Mouse (Mus musculus) MEL (cell line): ENCODE data around the gene Amhr2. TPM values are rescaled to one million over a fixed set of nuclear protein-coding genes. Genes with fewer than 3 reads are reported as not detected.
A peak's percentile ranks its signal among the peaks of the same experiment; 100 is the strongest.

Source experiments
- DNase-seq: peaks from one replicate; pipeline ENCODE4 v3.0.0; 2011; ENCODE audit warnings: low read depth, low spot score
- H3K27ac ChIP-seq: 2 replicates; pipeline ENCODE4 v1.5.1; 2012; ENCODE audit warnings: low read depth, mild to moderate bottlenecking, control low read depth, low read length, moderate library complexity; ENCODE audit not compliant: control insufficient read depth
- H3K27me3 ChIP-seq, 2 experiments: fragments of 150-350 bp in 1 of 2; sonication (generic) in 1 of 2; 2 replicates each; pipeline ENCODE4 v1.6.1; 2012; ENCODE audit warnings: low read length in 2 of 2, mild to moderate bottlenecking in 2 of 2, improper control_type of control experiment in 1 of 2, moderate library complexity in 1 of 2; ENCODE audit not compliant: insufficient read depth in 2 of 2, control insufficient read depth in 1 of 2
- H3K36me3 ChIP-seq, 2 experiments: 2 replicates each; pipeline ENCODE4 v1.6.1; 2012 to 2014; ENCODE audit warnings: low read length in 2 of 2, improper control_type of control experiment in 1 of 2, inconsistent platforms in 1 of 2, mild to moderate bottlenecking in 1 of 2; ENCODE audit not compliant: insufficient read depth in 2 of 2, control insufficient read depth in 1 of 2
- H3K4me1 ChIP-seq, 2 experiments: fragments of 150-350 bp in 1 of 2; sonication (generic) in 1 of 2; 2 replicates each; pipeline ENCODE4 v1.6.1; 2012; ENCODE audit warnings: low read length in 2 of 2, improper control_type of control experiment in 1 of 2, mild to moderate bottlenecking in 1 of 2; ENCODE audit not compliant: insufficient read depth in 2 of 2, control insufficient read depth in 1 of 2
- H3K4me3 ChIP-seq, 2 experiments: fragments of 150-350 bp in 1 of 2; sonication (generic) in 1 of 2; 2 replicates each; pipeline ENCODE4 v1.5.1; 2012; ENCODE audit warnings: low read depth in 2 of 2, low read length in 2 of 2, mild to moderate bottlenecking in 2 of 2, moderate library complexity in 2 of 2, control low read depth in 1 of 2, improper control_type of control experiment in 1 of 2; ENCODE audit not compliant: control insufficient read depth in 1 of 2, insufficient read depth in 1 of 2
- H3K79me2 ChIP-seq: 2 replicates; pipeline ENCODE4 v1.6.1; 2012; ENCODE audit warnings: mild to moderate bottlenecking, low read length, moderate library complexity; ENCODE audit not compliant: control insufficient read depth, poor library complexity, insufficient read depth
- H3K9ac ChIP-seq: 2 replicates; pipeline ENCODE4 v1.6.1; 2012; ENCODE audit warnings: low read depth, mild to moderate bottlenecking, control low read depth, low read length, moderate library complexity; ENCODE audit not compliant: control insufficient read depth, poor library complexity, severe bottlenecking
- H3K9me3 ChIP-seq: fragments of 150-350 bp; sonication (generic); replicated peaks from 2 replicates; pipeline ENCODE4 v1.6.1; 2012; ENCODE audit warnings: mild to moderate bottlenecking, low read length, improper control_type of control experiment, moderate library complexity; ENCODE audit not compliant: insufficient read depth
- BHLHE40 ChIP-seq: IDR thresholded peaks from 2 replicates; pipeline ENCODE4 v1.6.1; 2012; ENCODE audit warnings: low read depth, mild to moderate bottlenecking, inconsistent platforms, low read length, improper control_type of control experiment, borderline replicate concordance
- CHD1 ChIP-seq: IDR thresholded peaks from 2 replicates; pipeline ENCODE4 v1.6.1; 2012; ENCODE audit warnings: low read depth, mild to moderate bottlenecking, inconsistent platforms, low read length, improper control_type of control experiment
- CHD2 ChIP-seq: IDR thresholded peaks from 2 replicates; pipeline ENCODE4 v1.6.1; 2011; ENCODE audit warnings: low read length, improper control_type of control experiment
- CTCF ChIP-seq, 3 experiments: IDR thresholded peaks in 2 of 3; conservative IDR thresholded peaks in 1 of 3; 2 replicates each; pipeline ENCODE4 v1.5.1; 2011 to 2012; ENCODE audit warnings: low read length in 3 of 3, low read depth in 2 of 3, mild to moderate bottlenecking in 2 of 3, improper control_type of control experiment in 1 of 3, inconsistent platforms in 1 of 3, mixed read lengths in 1 of 3, moderate library complexity in 1 of 3; ENCODE audit not compliant: control insufficient read depth in 1 of 3, insufficient read depth in 1 of 3, poor library complexity in 1 of 3, severe bottlenecking in 1 of 3
- E2F4 ChIP-seq: IDR thresholded peaks from 2 replicates; pipeline ENCODE4 v1.6.1; 2011; ENCODE audit warnings: low read depth, low read length, improper control_type of control experiment, borderline replicate concordance
- ELF1 ChIP-seq: IDR thresholded peaks from 2 replicates; pipeline ENCODE4 v1.6.1; 2014; ENCODE audit warnings: low read depth, mild to moderate bottlenecking, inconsistent platforms, low read length, improper control_type of control experiment, moderate library complexity
- EP300 ChIP-seq, 2 experiments: IDR thresholded peaks; 2 replicates each; pipeline ENCODE4 v1.6.1; 2011; ENCODE audit warnings: improper control_type of control experiment in 2 of 2, low read length in 2 of 2, low read depth in 1 of 2, mild to moderate bottlenecking in 1 of 2
- GABPA ChIP-seq: IDR thresholded peaks from 2 replicates; pipeline ENCODE4 v1.6.1; 2012; ENCODE audit warnings: low read depth, mild to moderate bottlenecking, inconsistent platforms, low read length, improper control_type of control experiment, moderate library complexity
- GATA1 ChIP-seq: IDR thresholded peaks from 2 replicates; pipeline ENCODE4 v1.6.1; 2011; ENCODE audit warnings: low read depth, low read length, improper control_type of control experiment
- HCFC1 ChIP-seq: IDR thresholded peaks from 2 replicates; pipeline ENCODE4 v1.6.1; 2012; ENCODE audit warnings: low read depth, mild to moderate bottlenecking, inconsistent platforms, low read length, improper control_type of control experiment, moderate library complexity
- JUND ChIP-seq: IDR thresholded peaks from 2 replicates; pipeline ENCODE4 v1.6.1; 2011; ENCODE audit warnings: low read depth, mild to moderate bottlenecking, improper control_type of control experiment, low read length
- KAT2A ChIP-seq: conservative IDR thresholded peaks from 2 replicates; pipeline ENCODE4 v1.6.1; 2012; ENCODE audit warnings: low read depth, low read length, improper control_type of control experiment, inconsistent platforms
- MAFK ChIP-seq: IDR thresholded peaks from 2 replicates; pipeline ENCODE4 v1.6.1; 2011; ENCODE audit warnings: low read depth, mild to moderate bottlenecking, low read length, improper control_type of control experiment, borderline replicate concordance
- MAX ChIP-seq: IDR thresholded peaks from 2 replicates; pipeline ENCODE4 v1.6.1; 2011; ENCODE audit warnings: low read length, improper control_type of control experiment
- MAZ ChIP-seq: IDR thresholded peaks from 2 replicates; pipeline ENCODE4 v1.6.1; 2012; ENCODE audit warnings: low read depth, mild to moderate bottlenecking, inconsistent platforms, low read length, improper control_type of control experiment
- MEF2A ChIP-seq: IDR thresholded peaks from 2 replicates; pipeline ENCODE4 v1.6.1; 2014; ENCODE audit warnings: low read depth, mild to moderate bottlenecking, inconsistent platforms, low read length, improper control_type of control experiment; ENCODE audit not compliant: poor library complexity, insufficient replicate concordance, severe bottlenecking; ENCODE audit errors: extremely low read depth
- MXI1 ChIP-seq: IDR thresholded peaks from 2 replicates; pipeline ENCODE4 v1.6.1; 2011; ENCODE audit warnings: mild to moderate bottlenecking, low read depth, low read length, improper control_type of control experiment
- MYB ChIP-seq: IDR thresholded peaks from 2 replicates; pipeline ENCODE4 v1.6.1; 2011; ENCODE audit warnings: mild to moderate bottlenecking, low read depth, low read length, improper control_type of control experiment
- MYC ChIP-seq: IDR thresholded peaks from 2 replicates; pipeline ENCODE4 v1.6.1; 2011; ENCODE audit warnings: low read depth, mild to moderate bottlenecking, low read length, improper control_type of control experiment, moderate library complexity
- NELFE ChIP-seq: IDR thresholded peaks from 2 replicates; pipeline ENCODE4 v1.6.1; 2011; ENCODE audit warnings: low read depth, low read length, improper control_type of control experiment
- NRF1 ChIP-seq: IDR thresholded peaks from 2 replicates; pipeline ENCODE4 v1.6.1; 2014; ENCODE audit warnings: low read depth, mild to moderate bottlenecking, inconsistent platforms, low read length, improper control_type of control experiment, moderate library complexity; ENCODE audit not compliant: poor library complexity, insufficient read depth, severe bottlenecking
- POLR2A ChIP-seq, 2 experiments: IDR thresholded peaks; 2 replicates each; pipeline ENCODE4 v1.6.1; 2011 to 2012; ENCODE audit warnings: low read length in 2 of 2, mild to moderate bottlenecking in 2 of 2, control low read depth in 1 of 2, improper control_type of control experiment in 1 of 2, low read depth in 1 of 2, moderate library complexity in 1 of 2; ENCODE audit not compliant: control insufficient read depth in 1 of 2, insufficient read depth in 1 of 2, poor library complexity in 1 of 2
- POLR2AphosphoS2 ChIP-seq: IDR thresholded peaks from 2 replicates; pipeline ENCODE4 v1.6.1; 2011; ENCODE audit warnings: low read length, improper control_type of control experiment
- RAD21 ChIP-seq: IDR thresholded peaks from 2 replicates; pipeline ENCODE4 v1.6.1; 2011; ENCODE audit warnings: mild to moderate bottlenecking, low read depth, low read length, improper control_type of control experiment
- RCOR1 ChIP-seq: IDR thresholded peaks from 2 replicates; pipeline ENCODE4 v1.6.1; 2012; ENCODE audit warnings: low read depth, mild to moderate bottlenecking, inconsistent platforms, low read length, improper control_type of control experiment
- SIN3A ChIP-seq: IDR thresholded peaks from 2 replicates; pipeline ENCODE4 v1.6.1; 2012; ENCODE audit warnings: low read length, improper control_type of control experiment, inconsistent platforms
- SMC3 ChIP-seq: IDR thresholded peaks from 2 replicates; pipeline ENCODE4 v1.6.1; 2011; ENCODE audit warnings: low read depth, low read length, improper control_type of control experiment
- TAL1 ChIP-seq: IDR thresholded peaks from 2 replicates; pipeline ENCODE4 v1.6.1; 2012; ENCODE audit warnings: mild to moderate bottlenecking, inconsistent platforms, low read length, moderate library complexity, mixed read lengths
- TBP ChIP-seq: IDR thresholded peaks from 2 replicates; pipeline ENCODE4 v1.8.0; 2011; ENCODE audit warnings: low read depth, low read length, improper control_type of control experiment
- UBTF ChIP-seq: IDR thresholded peaks from 2 replicates; pipeline ENCODE4 v1.6.1; 2012; ENCODE audit warnings: low read depth, mild to moderate bottlenecking, inconsistent platforms, low read length, improper control_type of control experiment, moderate library complexity, borderline replicate concordance; ENCODE audit not compliant: insufficient read depth
- USF1 ChIP-seq: IDR thresholded peaks from 2 replicates; pipeline ENCODE4 v1.6.1; 2014; ENCODE audit warnings: low read depth, mild to moderate bottlenecking, inconsistent platforms, low read length, improper control_type of control experiment, moderate library complexity
- USF2 ChIP-seq, 2 experiments: IDR thresholded peaks; 2 replicates each; pipeline ENCODE4 v1.6.1; 2011 to 2012; ENCODE audit warnings: improper control_type of control experiment in 2 of 2, low read length in 2 of 2, borderline replicate concordance in 1 of 2, inconsistent platforms in 1 of 2, low read depth in 1 of 2, mild to moderate bottlenecking in 1 of 2; ENCODE audit not compliant: insufficient read depth in 1 of 2
- ZC3H11A ChIP-seq: IDR thresholded peaks from 2 replicates; pipeline ENCODE4 v1.6.1; 2012; ENCODE audit warnings: low read depth, mild to moderate bottlenecking, inconsistent platforms, low read length, improper control_type of control experiment
- ZKSCAN1 ChIP-seq: IDR thresholded peaks from 2 replicates; pipeline ENCODE4 v1.6.1; 2012; ENCODE audit warnings: low read depth, mild to moderate bottlenecking, inconsistent platforms, low read length, improper control_type of control experiment, moderate library complexity
- ZMIZ1 ChIP-seq: IDR thresholded peaks from 2 replicates; pipeline ENCODE4 v1.6.1; 2012; ENCODE audit warnings: low read depth, mild to moderate bottlenecking, inconsistent platforms, low read length, improper control_type of control experiment, moderate library complexity
- ZNF384 ChIP-seq: IDR thresholded peaks from 2 replicates; pipeline ENCODE4 v1.6.1; 2012; ENCODE audit warnings: low read depth, mild to moderate bottlenecking, inconsistent platforms, low read length, improper control_type of control experiment
- polyA plus RNA-seq, 2 experiments: library from polyadenylated mRNA; stranded (reverse) in 1 of 2; unstranded in 1 of 2; fragments of >175 nt in 1 of 2; fragments of >200 nt in 1 of 2; gene quantifications; 2 replicates each; pipeline versions ENCODE4 v1.2.1 to v1.2.4; 2012; ENCODE audit warnings: low replicate concordance in 2 of 2, low read depth in 1 of 2; ENCODE audit not compliant: insufficient read length in 2 of 2, insufficient read depth in 1 of 2, missing spikeins in 1 of 2
- total RNA-seq: library from RNA; depleted of rRNA; stranded (reverse); fragments of 300-350 nt; gene quantifications from 2 replicates; pipeline ENCODE4 v1.2.3, GENCODE M21; 2012

Amhr2 gene
- total and polyA plus RNA-seq, 3 experiments: 6.9 to 22.7 TPM; not detected in 1

GRCm38 (mm10) chr15:102405489-102406195, 39.5 kb upstream of the Amhr2 start, which contains the start of gene Sp1:
Gene Sp1 (plus strand): TSS chr15:102406143.
- peak; percentile 100 for DNase-seq
- peaks cover 4 to 22% of the 10 kb centered on the region in 2 experiments for H3K4me1 ChIP-seq
- TF ChIP-seq JUND (peak; percentile 75; the same call in 1 of the 2 replicates), SIN3A (peak; percentile 51; the same call in 1 of the 2 replicates), MYC (peak; percentile 94), ZNF384 (no peak), ELF1 (peak; percentile 86), ZC3H11A (no peak), MAFK (no peak), CHD1 (no peak), NELFE (peak; percentile 96), MEF2A (no peak), NRF1 (peak; percentile 56), GABPA (no peak), ZMIZ1 (no peak), MYB (no peak), POLR2AphosphoS2 (peak; percentile 91), SMC3 (no peak), USF2 (IDR thresholded peaks at IDR 0.05; ENCODE audit: borderline replicate concordance in 1 of 2, insufficient read depth in 1 of 2, low read depth in 1 of 2, low read length in 2 of 2) (no peak), MAX (peak; percentile 90), KAT2A (peak; percentile 68), RCOR1 (no peak), BHLHE40 (no peak), MAZ (peak; percentile 8; the same call in 1 of the 2 replicates), TBP (peak; percentile 88), GATA1 (no peak), TAL1 (no peak), CHD2 (peak; percentile 96), E2F4 (peak; percentile 86), HCFC1 (peak; percentile 85), POLR2A (IDR thresholded peaks at IDR 0.05; ENCODE audit: control insufficient read depth in 1 of 2, insufficient read depth in 1 of 2, low read depth in 1 of 2, low read length in 2 of 2, poor library complexity in 1 of 2) (peak in 1 of 2 experiments; percentile 99; a peak in 2 of 4 replicates), EP300 (IDR thresholded peaks at IDR 0.05; ENCODE audit: low read depth in 1 of 2, low read length in 2 of 2) (no peak), USF1 (no peak), ZKSCAN1 (no peak), CTCF (IDR thresholded peaks at IDR 0.05 in 2 of 3, conservative IDR thresholded peaks at IDR 0.05 in 1 of 3; ENCODE audit: control insufficient read depth in 1 of 3, insufficient read depth in 1 of 3, low read depth in 2 of 3, low read length in 3 of 3, poor library complexity in 1 of 3, severe bottlenecking in 1 of 3) (no peak), UBTF (no peak; the same call in 1 of the 2 replicates), RAD21 (no peak), MXI1 (no peak; the same call in 1 of the 2 replicates)

More at GRCm38 (mm10) chr15:102405489-102406195, 39.5 kb upstream of the Amhr2 start, which contains the start of gene Sp1:
- Histone ChIP-seq H3K4me3 (peak within 1 kb of the TSS; percentile 62 to 68), H3K79me2 (peaks cover 30% of the 10 kb centered on the region), H3K27ac (peak within 1 kb of the TSS; percentile 94), H3K9ac (peak within 1 kb of the TSS; percentile 87), H3K36me3 (peaks cover 8 to 36% of the 10 kb centered on the region in 2 experiments), H3K9me3 (no peaks in the 10 kb centered on the region), H3K27me3 (no peaks in the 10 kb centered on the region)
